Mouse (Mus musculus): Measurements from ENCODE around the gene Sdsl. TPM values are rescaled to one million over a fixed set of nuclear protein-coding genes. Genes with fewer than 3 reads are reported as not detected.

Sdsl gene
- polyA plus RNA-seq, 1 experiment from 2014 or later = 5.5 TPM

DNA sequence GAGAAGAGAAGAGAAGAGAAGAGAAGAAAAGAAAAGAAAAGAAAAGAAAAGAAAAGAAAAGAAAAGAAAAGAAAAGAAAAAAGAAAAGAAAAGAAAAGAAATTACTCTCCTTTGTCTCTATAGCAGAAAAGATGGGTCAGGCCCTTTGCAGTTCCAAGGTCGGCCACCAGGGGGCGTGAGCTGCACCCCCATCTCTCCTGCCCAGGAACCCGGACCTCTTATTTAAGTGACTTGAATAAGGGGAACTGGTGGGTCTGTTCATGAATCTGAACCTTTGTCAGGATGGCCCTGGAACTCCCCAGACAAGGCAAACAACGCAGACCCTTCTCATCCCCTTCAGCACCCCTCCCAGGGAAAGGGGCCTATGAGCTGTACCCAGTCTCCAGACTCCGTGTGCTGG is 7.5 kb downstream of the Sdsl start:
- Histone ChIP-seq H3K9me3 (replicated peaks) (no peaks in the 10 kb centered on the region), H3K4me1 (peaks cover 6% of the 10 kb centered on the region; the same call in 1 of the 2 replicates), H3K4me3 (no peak overlapping the region), H3K27ac (replicated peaks) (no peak overlapping the region), H3K27me3 (ENCODE audit: low read depth, poor library complexity, severe bottlenecking) (peaks cover 34% of the 10 kb centered on the region), H3K36me3 (no peaks in the 10 kb centered on the region)
- WGBS = 44% methylated on average over 5 of the region's 5 CpGs
- no peak for DNase-seq (ENCODE audit: low spot score)

DNA sequence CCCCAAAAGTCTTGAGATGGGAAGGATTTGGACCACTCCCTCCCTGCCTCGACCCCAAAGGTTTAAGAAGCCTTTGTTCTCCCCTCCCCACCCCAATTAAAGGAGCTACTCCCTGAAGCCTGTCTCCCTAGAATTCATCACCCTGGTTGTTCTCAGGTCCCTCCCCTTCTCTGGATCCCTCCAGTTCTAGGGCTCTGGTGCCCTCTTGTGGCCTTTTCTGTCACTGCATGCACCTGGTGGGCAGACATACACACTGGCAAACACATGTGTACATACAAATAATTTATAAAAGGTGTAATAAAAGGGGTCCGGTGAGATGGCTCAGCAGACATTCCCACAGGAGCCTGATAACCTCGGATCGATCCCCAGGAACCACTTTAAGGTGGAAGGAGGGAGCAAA is 8.3 kb downstream of the Sdsl start:
- Histone ChIP-seq H3K27ac (replicated peaks) (no peak overlapping the region), H3K4me1 (peaks cover 6% of the 10 kb centered on the region; the same call in 1 of the 2 replicates), H3K36me3 (no peaks in the 10 kb centered on the region), H3K9me3 (replicated peaks) (no peaks in the 10 kb centered on the region), H3K4me3 (no peak overlapping the region), H3K27me3 (ENCODE audit: low read depth, poor library complexity, severe bottlenecking) (peaks cover 40% of the 10 kb centered on the region)
- WGBS = 79% methylated on average over 4 of the region's 4 CpGs
- peak; percentile 33 for DNase-seq (ENCODE audit: low spot score)

DNA sequence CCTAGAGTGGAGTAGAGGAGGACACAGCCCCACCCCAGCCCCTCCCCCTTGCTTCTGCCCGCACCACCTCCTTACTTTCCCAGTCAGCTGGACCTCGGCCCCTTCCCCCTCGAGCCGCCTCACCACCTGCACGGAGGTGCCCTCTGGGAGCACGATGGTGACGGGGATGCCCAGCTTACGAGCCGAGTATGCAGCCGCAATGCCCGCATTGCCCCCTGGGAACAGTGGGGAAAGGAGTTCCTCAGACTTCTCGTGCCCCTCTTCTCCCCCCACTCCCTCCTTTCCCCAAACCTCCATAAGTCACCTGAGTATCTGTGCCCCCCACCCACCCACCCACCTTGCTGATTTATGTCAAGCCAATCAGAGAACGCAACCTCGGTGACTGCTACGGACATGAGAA is 10.7 kb downstream of the Sdsl start:
- Histone ChIP-seq H3K36me3 (no peaks in the 10 kb centered on the region), H3K27me3 (ENCODE audit: low read depth, poor library complexity, severe bottlenecking) (peaks cover 59% of the 10 kb centered on the region), H3K27ac (replicated peaks) (no peak overlapping the region), H3K4me1 (peaks cover 12% of the 10 kb centered on the region; the same call in 1 of the 2 replicates), H3K4me3 (no peak overlapping the region), H3K9me3 (replicated peaks) (no peaks in the 10 kb centered on the region)
- 78% methylated on average over 15 of the region's 15 CpGs for WGBS
- no peak for DNase-seq (ENCODE audit: low spot score)

DNA sequence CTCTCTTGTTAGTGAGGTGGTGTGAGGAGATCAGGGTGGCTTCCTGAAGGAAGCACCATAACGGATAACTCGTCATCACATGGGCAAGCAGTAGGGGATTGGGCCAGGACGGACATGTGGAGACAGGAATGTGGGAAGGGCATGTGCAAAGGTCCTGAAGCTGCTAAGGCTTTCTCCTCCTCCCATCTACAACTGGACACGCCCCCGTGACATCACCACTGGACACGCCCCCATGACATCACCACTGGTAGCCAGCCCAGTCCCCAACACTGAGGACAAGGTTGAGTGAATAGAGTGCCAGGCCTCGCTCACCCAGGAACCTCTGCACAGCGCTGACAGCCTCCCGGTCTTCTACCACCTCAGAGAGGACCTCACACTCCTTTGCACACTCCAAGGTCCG is 13.5 kb downstream of the Sdsl start:
- 88% methylated on average over 10 of the region's 10 CpGs for WGBS
- peaks cover 85% of the 10 kb centered on the region for H3K27me3 ChIP-seq (ENCODE audit: low read depth, poor library complexity, severe bottlenecking)
- H3K9me3 ChIP-seq (replicated peaks) = no peaks in the 10 kb centered on the region
- no peak overlapping the region for H3K27ac ChIP-seq (replicated peaks)
- no peak for DNase-seq (ENCODE audit: low spot score)
- no peak overlapping the region for H3K4me3 ChIP-seq
- no peaks in the 10 kb centered on the region for H3K36me3 ChIP-seq
- peaks cover 9% of the 10 kb centered on the region; the same call in 1 of the 2 replicates for H3K4me1 ChIP-seq

DNA sequence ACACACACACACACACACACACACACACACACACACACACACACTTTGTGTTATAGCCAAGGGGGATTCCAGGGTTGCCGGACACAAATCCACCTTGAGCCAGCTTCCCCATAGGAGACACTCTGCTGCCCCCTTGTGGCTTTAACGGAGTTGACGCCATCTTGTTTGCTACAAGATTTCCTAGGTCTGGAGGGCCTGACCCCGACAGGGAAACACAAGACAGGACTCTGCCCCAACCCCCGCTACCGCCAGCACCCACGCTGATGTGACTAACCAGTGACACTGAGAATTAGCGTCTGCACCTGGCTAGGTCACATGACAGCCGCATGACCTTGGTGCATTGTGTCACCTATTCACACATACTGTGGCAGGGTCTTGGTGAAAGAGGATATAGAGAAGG is 15.0 kb downstream of the Sdsl start:
- 5% methylated on average over 9 of the region's 9 CpGs for WGBS
- peaks cover 90% of the 10 kb centered on the region for H3K27me3 ChIP-seq (ENCODE audit: low read depth, poor library complexity, severe bottlenecking)
- peak; percentile 86 for DNase-seq (ENCODE audit: low spot score)

DNA sequence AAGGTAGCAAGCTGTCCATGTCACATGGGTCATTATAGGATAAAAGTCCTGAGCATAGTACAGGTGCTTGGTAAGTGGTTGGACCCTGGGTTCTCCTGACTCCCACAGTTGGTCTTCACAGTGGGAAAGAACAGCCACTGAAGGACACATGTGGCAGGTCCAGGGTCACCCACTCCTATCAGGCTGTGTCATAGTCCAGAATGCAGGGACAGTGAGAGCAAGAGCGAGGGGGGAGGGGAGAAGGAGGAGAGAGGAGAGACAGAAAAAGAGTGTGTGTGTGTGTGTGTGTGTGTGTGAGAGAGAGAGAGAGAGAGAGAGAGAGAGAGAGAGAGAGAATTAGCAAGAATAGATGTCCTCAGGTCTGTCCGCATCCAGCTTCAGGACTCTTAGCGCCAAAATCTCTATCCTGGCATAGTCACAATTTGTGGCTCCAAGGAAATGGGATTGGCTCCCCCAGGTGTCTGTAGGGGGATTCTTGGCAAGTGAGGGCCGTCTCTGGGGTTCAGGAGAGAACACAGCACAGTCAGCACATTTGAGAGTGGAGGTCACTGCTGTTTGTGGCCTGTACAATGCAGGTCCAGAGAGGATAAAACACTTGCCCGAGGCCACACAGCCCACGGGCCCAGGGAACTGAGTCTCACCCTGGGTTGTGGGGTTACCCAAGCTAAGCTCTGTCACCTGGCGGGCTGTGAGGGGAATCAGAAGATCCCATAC is 15.6 kb downstream of the Sdsl start:
- peaks cover 9% of the 10 kb centered on the region; the same call in 1 of the 2 replicates for H3K4me1 ChIP-seq
- H3K36me3 ChIP-seq = no peaks in the 10 kb centered on the region
- 47% methylated on average over 7 of the region's 7 CpGs for WGBS
- no peaks in the 10 kb centered on the region for H3K9me3 ChIP-seq (replicated peaks)
- no peak overlapping the region for H3K4me3 ChIP-seq
- H3K27me3 ChIP-seq (ENCODE audit: low read depth, poor library complexity, severe bottlenecking) = peaks cover 87% of the 10 kb centered on the region
- no peak for DNase-seq (ENCODE audit: low spot score)
- H3K27ac ChIP-seq (replicated peaks) = no peak overlapping the region

More for the DNA sequence above, 15.0 kb downstream of the Sdsl start:
- H3K27ac ChIP-seq (replicated peaks) = no peak overlapping the region
- H3K9me3 ChIP-seq (replicated peaks) = no peaks in the 10 kb centered on the region
- H3K4me3 ChIP-seq = no peak overlapping the region
- no peaks in the 10 kb centered on the region for H3K36me3 ChIP-seq
- H3K4me1 ChIP-seq = peaks cover 9% of the 10 kb centered on the region; the same call in 1 of the 2 replicates

DNA sequence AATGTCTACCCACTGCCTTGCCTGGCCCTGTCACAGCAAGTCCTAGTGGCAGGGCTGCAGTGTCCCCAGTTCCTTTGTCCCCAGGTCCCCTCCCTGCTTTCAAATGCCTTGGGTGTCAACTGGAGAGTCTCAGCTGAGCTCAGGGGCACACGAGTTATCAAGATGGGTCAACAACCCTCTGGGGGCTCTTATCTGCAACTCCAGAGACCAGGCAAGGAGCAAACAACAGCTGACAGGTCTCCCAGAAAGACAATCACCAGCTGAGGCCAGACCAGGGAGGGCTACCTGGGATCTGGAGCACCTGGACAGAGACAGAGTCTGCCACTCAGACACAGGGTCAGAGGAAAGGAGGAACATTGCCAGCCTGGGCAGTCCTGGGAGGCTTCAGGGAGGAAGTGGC is 16.4 kb downstream of the Sdsl start:
- Histone ChIP-seq H3K4me1 (peaks cover 6% of the 10 kb centered on the region; the same call in 1 of the 2 replicates), H3K4me3 (no peak overlapping the region), H3K27ac (replicated peaks) (no peak overlapping the region), H3K27me3 (ENCODE audit: low read depth, poor library complexity, severe bottlenecking) (peaks cover 83% of the 10 kb centered on the region), H3K36me3 (no peaks in the 10 kb centered on the region), H3K9me3 (replicated peaks) (no peaks in the 10 kb centered on the region)
- WGBS = 62% methylated on average over 1 of the region's 1 CpGs
- DNase-seq (ENCODE audit: low spot score) = no peak

DNA sequence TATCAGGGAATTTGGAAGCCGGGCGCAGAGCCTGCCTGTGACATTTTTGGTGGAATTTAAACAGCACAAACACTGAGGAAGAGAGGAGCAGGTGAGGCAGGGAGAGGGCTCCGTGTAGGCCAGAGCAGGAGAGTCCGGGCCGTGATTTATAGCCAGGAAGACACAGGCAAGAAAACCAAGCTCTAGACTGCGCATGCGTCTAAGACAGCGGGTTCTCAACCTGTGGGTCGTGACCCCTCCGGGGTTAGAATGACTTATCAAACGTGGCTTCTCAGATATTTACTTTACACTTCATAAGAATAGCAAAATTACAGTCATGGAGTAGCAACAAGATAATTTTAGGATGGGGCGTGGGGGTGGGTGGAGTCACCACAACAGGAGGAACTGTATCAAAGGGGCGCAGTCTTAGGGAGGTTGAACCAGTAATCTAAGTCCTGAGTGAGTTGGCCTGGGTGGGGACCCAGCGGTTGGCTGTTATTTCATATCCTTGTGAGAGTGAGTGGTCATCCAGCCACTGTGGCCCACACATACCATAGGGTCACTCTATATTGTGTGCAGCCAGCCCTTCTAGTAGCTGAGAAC is 17.8 kb downstream of the Sdsl start:
- Histone ChIP-seq H3K4me3 (no peak overlapping the region), H3K36me3 (no peaks in the 10 kb centered on the region), H3K27ac (replicated peaks) (no peak overlapping the region), H3K27me3 (ENCODE audit: low read depth, poor library complexity, severe bottlenecking) (peaks cover 77% of the 10 kb centered on the region), H3K9me3 (replicated peaks) (no peaks in the 10 kb centered on the region), H3K4me1 (peaks cover 6% of the 10 kb centered on the region; the same call in 1 of the 2 replicates)
- WGBS = 78% methylated on average over 14 of the region's 14 CpGs
- DNase-seq (ENCODE audit: low spot score) = no peak

DNA sequence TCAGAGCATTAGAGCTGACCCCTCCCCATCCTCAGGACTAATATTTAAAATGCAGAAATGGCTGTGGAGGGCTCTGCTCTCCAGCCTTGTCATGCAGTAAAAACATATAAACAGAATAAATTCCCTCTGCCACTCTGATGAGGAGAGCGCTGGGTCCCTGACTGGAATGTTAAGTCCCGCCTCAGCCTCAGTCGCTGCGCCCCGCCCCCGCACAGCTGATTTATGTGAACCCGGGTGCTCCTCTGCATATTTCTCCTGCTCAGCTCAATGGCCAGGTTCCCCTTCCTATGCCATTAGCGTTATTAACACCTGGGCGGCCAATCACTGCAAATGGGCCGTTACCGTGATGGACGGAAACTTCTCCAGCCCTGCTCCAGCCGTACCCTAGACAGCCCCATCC is 25.3 kb downstream of the Sdsl start:
- Histone ChIP-seq H3K36me3 (no peaks in the 10 kb centered on the region), H3K27me3 (ENCODE audit: low read depth, poor library complexity, severe bottlenecking) (peaks cover 68% of the 10 kb centered on the region), H3K9me3 (replicated peaks) (0 out of 2 replicates have a peak, but pooled peaks cover 3% of the 10 kb centered on the region), H3K27ac (replicated peaks) (no peak overlapping the region), H3K4me3 (no peak overlapping the region), H3K4me1 (no peaks in the 10 kb centered on the region)
- WGBS = 53% methylated on average over 13 of the region's 13 CpGs
- no peak for DNase-seq (ENCODE audit: low spot score)

DNA sequence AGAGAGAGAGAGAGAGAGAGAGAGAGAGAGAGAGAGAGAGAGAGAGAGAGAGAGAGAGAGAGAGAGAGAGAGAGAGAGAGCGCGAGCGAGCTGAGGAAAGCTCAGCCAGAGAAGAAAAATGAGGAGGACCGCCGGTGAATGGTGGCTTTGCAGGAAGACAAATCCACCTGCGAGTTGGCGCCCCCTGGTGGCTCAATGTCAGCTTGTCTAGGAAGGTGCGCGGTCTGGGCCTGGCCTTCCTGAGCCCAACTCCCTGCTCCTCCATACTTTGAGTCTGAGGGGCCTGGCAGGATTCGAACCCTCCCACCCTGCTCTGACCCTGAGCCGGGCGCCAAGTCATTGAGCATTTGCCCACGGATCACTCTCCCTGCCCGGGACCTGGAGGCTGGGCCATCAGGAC is 31.9 kb downstream of the Sdsl start:
- Histone ChIP-seq H3K27me3 (ENCODE audit: low read depth, poor library complexity, severe bottlenecking) (peaks cover 98% of the 10 kb centered on the region), H3K9me3 (replicated peaks) (no peaks in the 10 kb centered on the region), H3K4me3 (peak overlapping the region; percentile 59), H3K36me3 (peaks cover 3% of the 10 kb centered on the region; the same call in 1 of the 2 replicates), H3K4me1 (peaks cover 48% of the 10 kb centered on the region), H3K27ac (replicated peaks) (peak overlapping the region; percentile 91; the same call in 1 of the 2 replicates)
- peak; percentile 94 for DNase-seq (ENCODE audit: low spot score)
- WGBS = 11% methylated on average over 14 of the region's 14 CpGs

DNA sequence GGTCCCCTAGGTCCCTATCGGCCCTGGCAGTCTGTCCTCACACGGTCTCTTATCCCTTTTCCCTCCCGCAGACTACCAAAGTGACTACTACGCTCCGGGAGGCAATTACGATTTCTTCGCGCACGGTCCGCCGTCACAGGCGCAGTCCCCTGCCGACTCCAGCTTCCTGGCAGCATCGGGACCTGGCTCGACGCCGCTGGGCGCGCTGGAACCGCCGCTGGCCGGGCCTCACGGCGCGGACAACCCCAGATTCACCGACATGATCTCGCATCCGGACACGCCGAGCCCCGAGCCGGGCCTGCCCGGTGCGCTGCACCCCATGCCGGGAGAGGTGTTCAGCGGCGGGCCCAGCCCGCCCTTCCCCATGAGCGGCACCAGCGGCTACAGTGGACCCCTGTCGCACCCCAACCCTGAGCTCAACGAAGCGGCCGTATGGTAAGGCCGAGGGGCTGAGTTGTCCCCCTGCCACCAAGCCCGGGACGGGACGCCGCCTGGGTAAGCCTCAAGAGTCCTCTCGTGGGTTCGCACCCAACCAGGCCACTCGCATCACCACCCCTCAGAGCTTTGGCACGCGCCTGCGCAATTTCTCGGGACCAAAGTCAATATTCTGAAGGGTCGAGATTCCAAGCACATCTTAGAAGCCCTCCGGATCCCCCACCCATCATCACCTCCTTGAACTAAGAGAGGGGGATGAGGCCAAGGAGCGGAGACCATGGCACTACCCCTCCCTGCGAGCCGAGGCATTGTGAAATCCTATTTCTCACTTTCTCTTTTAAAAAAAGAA is 32.5 kb downstream of the Sdsl start:
- Histone ChIP-seq H3K4me3 (peak overlapping the region; percentile 59), H3K27ac (replicated peaks) (peak overlapping the region; percentile 91), H3K4me1 (peaks cover 54% of the 10 kb centered on the region), H3K27me3 (ENCODE audit: low read depth, poor library complexity, severe bottlenecking) (peaks cover 98% of the 10 kb centered on the region), H3K9me3 (replicated peaks) (no peaks in the 10 kb centered on the region), H3K36me3 (peaks cover 3% of the 10 kb centered on the region; the same call in 1 of the 2 replicates)
- DNase-seq (ENCODE audit: low spot score) = no peak
- 8% methylated on average over 61 of the region's 61 CpGs for WGBS

DNA sequence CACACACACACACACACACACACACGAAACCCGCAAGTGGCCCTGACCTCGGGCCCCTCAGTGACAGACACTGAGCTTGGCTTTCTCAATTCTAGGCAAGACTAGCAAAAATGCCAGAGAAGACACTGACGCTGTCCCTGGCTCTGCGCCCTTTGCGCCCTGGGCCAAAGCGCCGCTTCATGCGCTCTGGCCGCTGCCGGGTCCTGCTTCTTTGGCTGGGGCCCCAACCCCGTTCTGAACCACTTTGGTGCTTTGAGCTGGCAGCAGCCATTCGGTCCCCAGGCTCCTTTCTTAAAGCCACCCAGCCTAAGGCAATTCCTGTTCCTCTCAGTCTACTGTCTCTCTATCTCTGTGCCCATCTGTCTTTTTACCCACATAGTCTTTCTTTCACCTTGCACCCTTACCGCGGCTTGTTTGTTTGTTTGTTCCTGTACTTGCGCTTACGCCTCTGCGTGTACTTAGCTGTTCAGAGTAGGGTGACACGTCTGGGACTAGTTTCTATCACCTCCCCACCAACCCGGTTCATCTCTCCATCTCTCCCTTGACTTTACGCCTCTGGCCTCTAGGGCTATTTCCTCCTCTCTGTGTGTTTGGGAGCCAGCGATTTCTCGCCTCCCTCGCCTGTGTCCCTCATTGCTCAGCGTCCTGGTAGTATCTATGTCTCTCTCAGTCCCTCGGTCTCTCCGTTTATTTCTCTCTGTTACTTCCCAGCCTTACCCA is 33.5 kb downstream of the Sdsl start:
- peaks cover 3% of the 10 kb centered on the region; the same call in 1 of the 2 replicates for H3K36me3 ChIP-seq
- peak; percentile 54 for DNase-seq (ENCODE audit: low spot score)
- no peaks in the 10 kb centered on the region for H3K9me3 ChIP-seq (replicated peaks)
- peak overlapping the region; percentile 59 for H3K4me3 ChIP-seq
- H3K4me1 ChIP-seq = peaks cover 63% of the 10 kb centered on the region
- peak overlapping the region; percentile 91 for H3K27ac ChIP-seq (replicated peaks)
- 7% methylated on average over 27 of the region's 27 CpGs for WGBS
- peaks cover 98% of the 10 kb centered on the region for H3K27me3 ChIP-seq (ENCODE audit: low read depth, poor library complexity, severe bottlenecking)
